Comparison of ENCODE assay signal across 11 mouse cellular contexts in the genomic region with DNA sequence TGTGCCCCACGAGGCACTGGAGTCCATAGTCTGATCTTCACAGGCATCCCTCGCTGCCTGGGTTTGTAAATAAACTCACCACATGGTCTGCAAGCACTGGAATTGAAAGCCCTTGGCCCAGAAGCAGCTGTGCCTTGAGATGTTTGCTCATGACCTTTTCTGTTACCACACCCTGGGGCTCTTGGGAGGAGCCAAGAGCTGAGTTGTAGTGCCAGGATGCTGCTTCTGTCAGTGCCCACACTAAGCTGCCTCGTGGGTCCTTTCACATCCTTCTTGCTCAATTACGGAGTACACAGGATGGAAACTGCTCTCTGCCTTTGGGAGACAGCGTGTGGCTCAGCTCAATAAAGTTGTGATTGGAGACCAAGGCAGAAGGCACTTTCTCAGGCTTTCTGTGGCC. TPM values are rescaled to one million over a fixed set of nuclear protein-coding genes. Genes with fewer than 3 reads are reported as not detected.
A peak's percentile ranks its signal among the peaks of the same experiment; 100 is the strongest.
DNase-seq lines count a peak whose midpoint lies in the region; ATAC-seq and TF ChIP-seq lines count a peak whose summit lies in the region.
"Had no signal": no experiment of that assay in that cellular context is flagged by ENCODE, and none has a peak within 500 bp of the region (broad histone marks: within the 10 kb centered on the region; RNA-seq: fewer than 3 reads in every experiment).

No protein-coding gene starts in this region.

- H3K9me3 ChIP-seq in kidney, embryonic 14.5 days (ENCODE audit: control insufficient read depth, low read length): no peaks in the 10 kb centered on the region
- H3K9me3 ChIP-seq: embryonic facial prominence, embryonic 12.5 days had no signal

- no peaks in the 10 kb centered on the region for H3K79me2 ChIP-seq in macrophage (ENCODE audit: inconsistent target)

- H3K4me3 ChIP-seq in bone marrow, adult 2 months (replicated peaks; ENCODE audit: control insufficient read depth, low read depth, low read length): peak overlapping the region; percentile 4
- H3K4me3 ChIP-seq in macrophage (ENCODE audit: inconsistent target): no peak overlapping the region
- no peak overlapping the region for H3K4me3 ChIP-seq in kidney, embryonic 14.5 days (ENCODE audit: low read length)
- H3K4me3 ChIP-seq: embryonic facial prominence, embryonic 12.5 days had no signal

- WGBS in bone marrow, adult 2 months: 40% methylated on average over 5 of the region's 5 CpGs
- WGBS in macrophage (ENCODE audit: missing documents): 46% methylated on average over 5 of the region's 5 CpGs
- 80% methylated on average over 5 of the region's 5 CpGs for WGBS in kidney, embryonic 14.5 days

- no peak for TF ChIP-seq CTCF in bone marrow, adult 2 months (IDR thresholded peaks at IDR 0.05; ENCODE audit: control insufficient read depth, insufficient read depth, low read length)

- peaks cover 3% of the 10 kb centered on the region; the same call in 1 of the 2 replicates for H3K27me3 ChIP-seq in kidney, embryonic 14.5 days (ENCODE audit: control insufficient read depth, insufficient read depth, low read length)

- no peak for TF ChIP-seq POLR2A in bone marrow, adult 2 months (IDR thresholded peaks at IDR 0.05; ENCODE audit: borderline replicate concordance, control insufficient read depth, low read depth, low read length)

- H3K27ac ChIP-seq in bone marrow, adult 2 months (ENCODE audit: control insufficient read depth, insufficient read depth, low read depth, low read length, poor library complexity): peak overlapping the region; percentile 48
- peak overlapping the region; percentile 44 for H3K27ac ChIP-seq in macrophage
- H3K27ac ChIP-seq in kidney, embryonic 14.5 days (ENCODE audit: low read depth, low read length): no peak overlapping the region
- H3K27ac ChIP-seq: embryonic facial prominence, embryonic 12.5 days; liver, embryonic 14.5 days had no signal

- ATAC-seq in kidney, embryonic 14.5 days (ENCODE audit: low FRiP score, low TSS enrichment): no peak

- H3K9ac ChIP-seq in kidney, embryonic 14.5 days (ENCODE audit: low read depth, low read length): no peak overlapping the region
- H3K9ac ChIP-seq: embryonic facial prominence, embryonic 12.5 days; liver, embryonic 14.5 days had no signal

- H3K4me1 ChIP-seq in bone marrow, adult 2 months (ENCODE audit: control insufficient read depth, insufficient read depth, low read length): peaks cover 3% of the 10 kb centered on the region
- H3K4me1 ChIP-seq in kidney, embryonic 14.5 days (ENCODE audit: control insufficient read depth, insufficient read depth, low read length): no peaks in the 10 kb centered on the region

- no peak overlapping the region for H3K4me2 ChIP-seq in kidney, embryonic 14.5 days (replicated peaks; ENCODE audit: low read depth, low read length)
- H3K4me2 ChIP-seq: embryonic facial prominence, embryonic 12.5 days had no signal

- DNase-seq in ovary, postnatal 36 days (ENCODE audit: low spot score): peak; percentile 15
- DNase-seq in ovary, postnatal 10 days (ENCODE audit: low spot score): no peak
- peak; percentile 59 for DNase-seq in thymus, postnatal 14 days
- DNase-seq in cerebellum, adult 11 months: no peak
- DNase-seq in kidney, adult 9 months: no peak
- DNase-seq: kidney, adult 11 months had no signal

- no peaks in the 10 kb centered on the region for H3K36me3 ChIP-seq in macrophage (ENCODE audit: inconsistent target)
- H3K36me3 ChIP-seq in kidney, embryonic 14.5 days (ENCODE audit: control insufficient read depth, insufficient read depth, low read length): no peaks in the 10 kb centered on the region
- H3K36me3 ChIP-seq: embryonic facial prominence, embryonic 12.5 days had no signal

RNA-seq across cellular contexts. Expression of a gene that starts 3.6 kb away (rescaled TPM):
- 12.3 and 35.4 TPM in 2 replicates for polyA plus RNA-seq in bone marrow, adult 2 months (2011; ENCODE audit: insufficient read depth, insufficient read length, low replicate concordance, missing spikeins)
- 10 to 100 TPM in 16 of 26 experiments, 1 to 10 TPM in 10; 4.3 to 28.8 (median 12.2) TPM for total RNA-seq in macrophage (2018; cell fraction: chromatin; rRNA removed)
- 1 to 10 TPM; 1.1 to 4.2 (median 2.2) TPM for total RNA-seq in macrophage (2018; cell fraction: cytosol; rRNA removed)
- total RNA-seq in macrophage (2018; cell fraction: nucleus; rRNA removed): 10 to 100 TPM in 11 of 26 experiments, 1 to 10 TPM in 15; 4.2 to 18.6 (median 8.6) TPM
- polyA plus RNA-seq in macrophage (2018): 1.8 to 2.7 TPM (median 2.1 TPM) in 3 replicates
- 3.8 and 4.4 TPM in 2 replicates for polyA plus RNA-seq in kidney, embryonic 14.5 days (2014; fragmentation: Nextera tagmentation; extraction: Ambion mirVana)

Comparison
In these comparisons a context has a peak if more than half of its experiments do, and no peak if none do; other contexts are left out.
1. DNase-seq: peak in ovary, postnatal 36 days (single experiment) and thymus, postnatal 14 days (single experiment); none in ovary, postnatal 10 days (single experiment), cerebellum, adult 11 months (single experiment) and kidney, adult 9 months (single experiment).